Mouse (Mus musculus) olfactory bulb, adult 2 months (tissue): ENCODE results near the gene Cd2.

ENCODE experiments used
- CTCF ChIP-seq: fragments of 200-500 bp; IDR thresholded peaks from 2 replicates; pipeline ENCODE4 v1.5.1; 2012; ENCODE audit warnings: low read depth, mild to moderate bottlenecking, low read length, moderate library complexity; ENCODE audit not compliant: insufficient read depth
- POLR2A ChIP-seq: fragments of 200-500 bp; IDR thresholded peaks from 2 replicates; pipeline ENCODE4 v1.6.1; 2012; ENCODE audit warnings: mild to moderate bottlenecking, low read depth, low read length, moderate library complexity; ENCODE audit not compliant: insufficient read depth

DNA sequence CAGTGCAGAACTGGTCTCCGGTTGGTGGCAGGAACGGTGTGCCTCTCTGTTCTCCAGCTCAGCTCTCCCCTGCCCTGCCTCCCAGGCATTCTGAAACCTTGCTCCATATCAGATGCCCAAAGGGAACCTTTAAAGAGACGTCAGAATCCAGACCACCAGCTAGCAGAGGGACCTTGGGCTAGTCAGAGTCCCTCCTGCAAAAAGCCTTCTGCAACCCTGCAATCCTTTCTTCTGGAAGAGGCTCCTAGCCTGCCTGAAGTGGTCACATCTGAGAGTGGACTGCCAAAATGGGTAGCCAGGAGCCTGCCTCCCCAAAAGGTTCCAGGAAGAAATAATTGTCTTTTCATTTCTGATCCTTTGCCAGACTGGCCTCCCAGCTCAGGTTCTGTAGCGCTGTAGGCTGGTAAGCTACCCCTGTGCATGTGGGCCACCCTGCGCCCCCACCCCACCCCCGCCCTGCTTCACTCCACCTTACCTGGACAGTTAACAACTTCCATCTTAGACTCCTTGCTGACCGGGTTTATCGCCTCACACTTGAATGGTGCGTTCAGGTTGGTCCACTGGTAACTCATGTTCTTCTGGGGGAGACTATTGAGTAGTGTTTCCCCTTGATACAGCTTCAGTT, 5.1 kb downstream of the Cd2 start:
- TF ChIP-seq CTCF = no peak
- no peak for TF ChIP-seq POLR2A
